Mouse (Mus musculus) stomach, embryonic 16.5 days (tissue): ENCODE data around the gene Rag1. TPM values are rescaled to one million over a fixed set of nuclear protein-coding genes. Genes with fewer than 3 reads are reported as not detected.
A peak's percentile ranks its signal among the peaks of the same experiment; 100 is the strongest.

Source experiments
- ATAC-seq: fragments of 200-750 bp; cut with Nextera tagmentation; 2 replicates; pipeline ENCODE4 v1.8.0; 2017; ENCODE audit warnings: moderate number of reproducible peaks, moderate TSS enrichment; ENCODE audit not compliant: insufficient read depth, low FRiP score
- H3K27ac ChIP-seq: fragments of 300-500 bp; sonication (generic); 2 replicates; pipeline ENCODE4 v1.5.1; 2014; ENCODE audit warnings: low read length
- H3K27me3 ChIP-seq: fragments of 300-500 bp; sonication (generic); 2 replicates; pipeline ENCODE4 v1.6.1; 2014; ENCODE audit warnings: low read length, control low read depth, mixed read lengths; ENCODE audit not compliant: control insufficient read depth, insufficient read depth
- H3K36me3 ChIP-seq: fragments of 300-500 bp; sonication (generic); 2 replicates; pipeline ENCODE4 v1.6.1; 2014; ENCODE audit warnings: low read length; ENCODE audit not compliant: control insufficient read depth, insufficient read depth
- H3K4me1 ChIP-seq: fragments of 300-500 bp; sonication (generic); 2 replicates; pipeline ENCODE4 v1.6.1; 2014; ENCODE audit warnings: low read length, control low read depth, mixed read lengths; ENCODE audit not compliant: control insufficient read depth, insufficient read depth
- H3K4me2 ChIP-seq: fragments of 300-500 bp; sonication (generic); 2 replicates; pipeline ENCODE4 v1.6.1; 2014; ENCODE audit warnings: low read depth, low read length, mixed read lengths
- H3K4me3 ChIP-seq: fragments of 300-500 bp; sonication (generic); replicated peaks from 2 replicates; pipeline ENCODE4 v1.5.1; 2014; ENCODE audit warnings: mild to moderate bottlenecking, low read length
- H3K9ac ChIP-seq: fragments of 300-500 bp; sonication (generic); 2 replicates; pipeline ENCODE4 v1.6.1; 2014; ENCODE audit warnings: low read length
- H3K9me3 ChIP-seq: fragments of 300-500 bp; sonication (generic); replicated peaks from 2 replicates; pipeline ENCODE4 v1.6.1; 2016; ENCODE audit warnings: low read length, control low read depth; ENCODE audit not compliant: control insufficient read depth
- WGBS: fragments of 180-500 bp; shearing (Covaris S2); extraction: QIAGEN DNeasy Blood & Tissue Kit; methylation state at CpG from one replicate; pipeline ENCODE4 v1.1.7; 2014; 5-methylcytosine and 5-hydroxymethylcytosine counted together
- polyA plus RNA-seq: library from polyadenylated mRNA; unstranded; fragments of >200 nt; fragmentation: Nextera tagmentation; extraction: Ambion mirVana; gene quantifications from 2 replicates; pipeline ENCODE4 v1.2.1, GENCODE M21; 2015

The Rag1 gene
- polyA plus RNA-seq, 1 experiment from 2014 or later, result 0.17 TPM

DNA sequence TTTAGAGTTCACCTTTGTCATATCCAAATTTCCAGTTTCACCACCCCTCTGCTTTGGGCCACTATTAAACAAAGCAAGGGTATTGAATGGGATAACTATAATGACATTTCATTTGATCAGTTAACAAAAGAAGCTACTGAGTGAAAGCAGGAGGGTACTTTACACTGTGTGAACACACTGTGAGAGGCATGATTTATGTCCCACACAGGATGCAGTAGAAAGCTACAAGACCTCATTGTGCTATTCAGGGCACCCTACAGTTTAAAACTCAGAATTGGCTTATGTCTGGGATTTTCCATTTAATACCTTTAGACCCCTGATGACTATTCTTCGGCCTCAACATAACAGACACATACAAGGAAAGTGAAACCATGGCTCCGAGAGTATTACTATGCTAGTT lies 26.3 kb downstream of the Rag1 start:
- Histone ChIP-seq H3K9ac (no peak overlapping the region), H3K4me1 (no peaks in the 10 kb centered on the region), H3K4me3 (no peak overlapping the region), H3K27me3 (no peaks in the 10 kb centered on the region), H3K36me3 (no peaks in the 10 kb centered on the region), H3K4me2 (no peak overlapping the region), H3K27ac (no peak overlapping the region), H3K9me3 (no peaks in the 10 kb centered on the region)
- ATAC-seq, result no peak
- WGBS, result 89% methylated on average over 2 of the region's 2 CpGs

DNA sequence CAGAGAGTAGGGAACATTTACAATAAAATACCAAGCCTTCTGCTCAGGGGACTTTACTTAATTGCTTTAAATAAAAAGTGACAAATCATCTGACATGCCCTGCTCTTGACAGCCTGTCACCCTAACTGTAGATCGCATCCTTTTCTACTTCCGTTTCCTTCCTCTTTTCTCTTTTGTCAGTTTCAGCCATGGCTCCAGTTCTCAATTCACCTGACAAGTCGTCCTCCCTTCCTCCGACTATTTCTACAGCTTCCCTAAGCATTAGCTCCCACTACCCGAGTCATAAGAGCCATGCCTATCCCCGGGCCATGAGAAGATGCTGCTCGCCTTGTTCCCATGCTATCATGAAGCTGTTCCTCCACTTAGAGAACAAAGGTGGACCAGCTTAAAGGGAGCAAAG lies 27.7 kb downstream of the Rag1 start:
- 71% methylated on average over 7 of the region's 7 CpGs for WGBS
- ATAC-seq, result no peak
- no peak overlapping the region for H3K27ac ChIP-seq

DNA sequence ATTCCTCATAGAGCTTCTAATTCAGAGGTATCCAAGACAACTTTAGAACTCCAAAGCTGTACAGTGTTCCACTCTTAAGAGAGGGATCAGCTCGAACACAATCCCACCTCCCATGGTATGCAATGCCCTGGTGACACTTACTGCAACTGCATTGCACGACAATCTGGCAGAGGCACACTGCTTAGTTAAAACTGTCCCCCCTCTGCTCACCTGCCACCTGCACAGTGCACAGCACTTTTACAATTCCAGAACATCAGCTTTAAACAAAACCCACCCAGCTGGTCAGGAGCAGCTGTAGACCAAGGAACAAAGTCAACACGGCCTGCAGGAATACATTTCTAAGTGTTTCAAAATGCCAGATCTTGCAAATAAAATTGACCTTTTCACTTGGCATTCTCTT lies 28.4 kb downstream of the Rag1 start:
- Histone ChIP-seq H3K4me2 (no peak overlapping the region), H3K4me1 (no peaks in the 10 kb centered on the region), H3K4me3 (no peak overlapping the region), H3K27me3 (no peaks in the 10 kb centered on the region), H3K36me3 (no peaks in the 10 kb centered on the region), H3K27ac (no peak overlapping the region), H3K9ac (no peak overlapping the region), H3K9me3 (no peaks in the 10 kb centered on the region)
- no peak for ATAC-seq
- WGBS, result 59% methylated on average over 3 of the region's 3 CpGs

More for the DNA sequence above, 27.7 kb downstream of the Rag1 start:
- Histone ChIP-seq H3K27me3 (no peaks in the 10 kb centered on the region), H3K9ac (no peak overlapping the region), H3K9me3 (no peaks in the 10 kb centered on the region), H3K4me2 (no peak overlapping the region), H3K4me3 (no peak overlapping the region), H3K4me1 (no peaks in the 10 kb centered on the region), H3K36me3 (no peaks in the 10 kb centered on the region)

DNA sequence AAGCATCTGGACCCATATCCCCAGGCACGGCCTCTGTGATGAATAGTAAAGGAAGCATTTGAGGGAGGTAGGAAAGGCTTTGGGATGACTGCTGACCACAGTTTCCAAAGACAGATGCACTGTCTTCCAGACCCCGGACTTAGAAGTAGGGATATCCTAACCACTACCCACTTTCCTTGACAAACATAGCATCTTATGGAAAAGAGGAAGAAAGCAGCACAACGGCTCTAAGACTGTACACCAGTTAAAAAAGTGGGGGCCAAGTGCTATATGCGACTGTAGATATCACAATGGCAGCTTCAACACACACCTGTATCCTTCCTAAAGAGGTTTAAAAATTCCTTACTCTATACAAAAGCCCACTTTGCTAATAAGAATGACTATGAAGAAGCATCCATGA lies 30.9 kb downstream of the Rag1 start:
- no peak overlapping the region for H3K4me2 ChIP-seq
- no peaks in the 10 kb centered on the region for H3K36me3 ChIP-seq
- no peak for ATAC-seq
- H3K9me3 ChIP-seq, result no peaks in the 10 kb centered on the region
- no peaks in the 10 kb centered on the region for H3K27me3 ChIP-seq
- H3K4me1 ChIP-seq, result no peaks in the 10 kb centered on the region
- no peak overlapping the region for H3K9ac ChIP-seq
- WGBS, result 81% methylated on average over 4 of the region's 4 CpGs
- H3K27ac ChIP-seq, result no peak overlapping the region
- no peak overlapping the region for H3K4me3 ChIP-seq

DNA sequence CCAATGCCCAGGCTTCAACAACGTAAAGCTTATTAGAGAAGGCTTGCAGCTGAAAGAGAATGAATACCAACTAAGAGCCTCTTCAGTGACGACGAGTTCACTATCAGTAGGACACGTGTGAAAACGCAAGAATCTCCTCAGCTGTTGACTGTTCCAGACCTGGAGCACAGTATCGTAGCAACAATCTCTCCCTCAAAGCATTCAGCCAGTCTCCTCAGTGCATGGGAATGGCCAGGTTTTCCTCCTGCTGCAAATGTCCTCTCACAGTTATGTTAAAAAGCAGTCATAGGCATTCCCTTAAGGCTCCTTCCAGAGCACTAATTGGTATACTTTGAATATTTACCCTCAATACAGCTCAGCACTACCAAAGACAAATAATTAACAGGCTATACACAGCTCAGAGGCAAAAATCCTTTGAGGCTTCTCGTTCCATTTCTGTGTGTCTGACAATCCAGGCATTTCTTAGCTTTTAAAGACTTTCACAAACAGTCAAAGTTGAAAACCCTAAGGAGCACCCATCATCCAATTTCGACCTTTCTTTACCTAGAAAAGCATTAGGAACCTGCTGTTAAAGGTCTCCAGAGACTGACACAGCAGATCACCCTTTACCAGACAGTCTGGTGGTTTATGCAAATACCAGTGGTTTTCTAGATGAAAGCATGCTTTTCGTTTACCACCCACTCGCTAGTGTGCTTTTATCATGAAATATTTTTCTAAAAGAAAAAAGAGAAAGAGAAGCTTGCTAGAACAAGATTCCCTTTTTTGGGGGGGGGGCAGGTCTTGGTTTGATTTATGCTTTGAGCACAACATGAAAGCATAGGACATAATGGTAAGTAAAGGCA lies 33.6 kb downstream of the Rag1 start:
- Histone ChIP-seq H3K4me1 (no peaks in the 10 kb centered on the region), H3K4me3 (no peak overlapping the region), H3K4me2 (no peak overlapping the region), H3K9ac (no peak overlapping the region), H3K36me3 (no peaks in the 10 kb centered on the region), H3K27me3 (no peaks in the 10 kb centered on the region), H3K27ac (no peak overlapping the region), H3K9me3 (no peaks in the 10 kb centered on the region)
- no peak for ATAC-seq
- 64% methylated on average over 10 of the region's 10 CpGs for WGBS

DNA sequence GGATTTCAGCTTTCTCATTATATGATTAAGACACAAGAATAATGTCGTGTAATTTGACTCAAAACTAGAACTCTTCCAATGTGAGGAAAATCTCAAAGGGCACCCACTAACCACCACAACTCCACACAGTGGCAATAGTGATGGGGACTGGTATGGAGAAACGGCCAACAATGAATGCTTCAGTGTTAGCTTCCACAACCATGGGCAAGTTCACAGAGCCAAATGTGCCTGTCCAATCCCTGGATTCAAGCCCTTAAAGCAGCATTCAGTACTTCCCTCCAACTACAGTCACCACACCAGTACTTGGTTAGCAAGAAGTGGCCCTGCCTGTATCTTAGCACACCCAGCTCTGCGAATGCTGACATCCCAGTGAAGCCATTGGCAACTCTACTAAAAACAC lies 38.4 kb downstream of the Rag1 start:
- ATAC-seq, result no peak
- H3K4me3 ChIP-seq, result no peak overlapping the region
- 85% methylated on average over 3 of the region's 3 CpGs for WGBS
- no peak overlapping the region for H3K4me2 ChIP-seq
- no peaks in the 10 kb centered on the region for H3K4me1 ChIP-seq
- H3K9ac ChIP-seq, result no peak overlapping the region
- H3K36me3 ChIP-seq, result no peaks in the 10 kb centered on the region
- no peak overlapping the region for H3K27ac ChIP-seq
- H3K27me3 ChIP-seq, result no peaks in the 10 kb centered on the region
- H3K9me3 ChIP-seq, result no peaks in the 10 kb centered on the region

DNA sequence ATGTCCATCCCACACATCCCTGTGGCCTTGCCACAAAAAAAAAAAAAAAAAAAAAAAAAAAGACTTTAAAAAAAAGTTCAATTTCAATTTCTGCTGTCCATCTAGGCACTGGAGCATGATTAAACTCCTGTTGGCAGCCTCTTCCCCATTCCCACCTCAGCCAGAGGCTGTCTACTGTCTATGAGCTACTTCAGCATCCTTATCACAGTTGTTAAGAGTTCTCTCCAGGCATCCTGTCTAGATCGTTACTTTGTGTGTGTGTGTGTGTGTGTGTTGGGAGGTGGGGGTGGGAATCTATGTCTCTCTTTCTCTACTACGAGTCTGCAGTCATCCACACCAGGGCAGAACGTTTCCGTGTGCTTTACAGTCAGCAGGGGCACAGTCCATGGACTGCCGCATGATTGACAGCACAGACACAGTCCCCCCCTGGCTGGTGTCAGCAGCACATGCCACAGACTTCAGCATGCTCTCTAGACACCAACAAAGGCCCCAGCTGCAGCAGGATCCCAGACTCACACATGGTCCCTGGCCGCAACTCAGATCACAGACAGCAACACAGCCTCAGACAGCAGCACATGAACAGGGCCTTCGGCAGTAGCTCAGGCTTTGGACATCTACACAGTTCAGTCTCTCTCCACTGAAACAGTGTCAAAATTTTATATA lies 40.9 kb downstream of the Rag1 start:
- Histone ChIP-seq H3K9me3 (no peaks in the 10 kb centered on the region), H3K4me2 (no peak overlapping the region), H3K27ac (no peak overlapping the region), H3K36me3 (no peaks in the 10 kb centered on the region), H3K4me1 (no peaks in the 10 kb centered on the region), H3K9ac (no peak overlapping the region), H3K4me3 (no peak overlapping the region), H3K27me3 (no peaks in the 10 kb centered on the region)
- ATAC-seq, result no peak
- 84% methylated on average over 7 of the region's 7 CpGs for WGBS

DNA sequence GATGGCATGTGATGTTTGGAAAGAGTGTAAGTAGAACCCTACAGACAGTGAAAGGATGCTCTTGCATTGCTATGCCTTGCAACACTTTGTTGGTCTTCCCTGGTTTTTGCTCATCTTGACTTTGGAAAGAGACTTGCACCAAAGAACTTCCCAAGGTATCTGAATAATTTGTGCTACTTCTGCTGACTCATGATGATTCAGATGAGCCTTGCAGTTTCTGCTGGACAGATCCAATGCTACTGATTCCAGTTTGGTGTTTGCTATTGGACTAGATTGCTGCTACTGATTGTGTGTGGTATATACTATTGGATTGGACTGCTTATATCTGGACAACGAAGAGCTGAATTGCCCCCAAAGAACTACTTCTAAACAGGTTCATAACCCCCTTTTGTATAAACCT lies 46.2 kb downstream of the Rag1 start:
- Histone ChIP-seq H3K27ac (no peak overlapping the region), H3K36me3 (no peaks in the 10 kb centered on the region), H3K4me1 (no peaks in the 10 kb centered on the region), H3K4me3 (no peak overlapping the region), H3K4me2 (no peak overlapping the region), H3K9me3 (no peaks in the 10 kb centered on the region), H3K9ac (no peak overlapping the region), H3K27me3 (no peaks in the 10 kb centered on the region)
- no peak for ATAC-seq
- 91% methylated on average over 1 of the region's 1 CpGs for WGBS

DNA sequence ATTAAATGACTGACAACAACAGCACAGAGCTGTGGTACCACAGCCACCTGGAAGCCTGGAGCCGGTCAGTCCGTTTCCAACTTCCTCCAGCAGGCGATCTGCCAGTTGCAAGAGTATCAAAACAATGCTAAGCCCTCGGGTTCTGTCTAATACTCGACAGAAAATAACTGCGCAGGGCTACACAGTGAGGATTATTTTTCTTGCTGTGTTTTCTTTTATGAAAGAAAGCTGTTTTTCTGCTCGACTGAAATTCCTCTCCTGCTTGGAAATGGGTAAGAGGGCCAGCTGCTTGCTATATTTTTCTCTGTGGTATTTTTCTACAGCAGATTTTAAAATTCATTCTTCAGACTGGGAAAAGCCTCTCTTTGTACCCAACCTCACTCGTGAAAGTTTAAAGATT lies 48.6 kb downstream of the Rag1 start:
- peak overlapping the region; percentile 1; the same call in 1 of the 2 replicates for H3K4me2 ChIP-seq
- H3K9ac ChIP-seq, result no peak overlapping the region
- no peaks in the 10 kb centered on the region for H3K27me3 ChIP-seq
- no peak overlapping the region for H3K27ac ChIP-seq
- H3K4me3 ChIP-seq, result no peak overlapping the region
- H3K4me1 ChIP-seq, result no peaks in the 10 kb centered on the region
- no peaks in the 10 kb centered on the region for H3K9me3 ChIP-seq
- WGBS, result 41% methylated on average over 8 of the region's 8 CpGs
- no peaks in the 10 kb centered on the region for H3K36me3 ChIP-seq
- ATAC-seq, result no peak
